Mouse (Mus musculus) cerebellum, adult 18-20 months (tissue): ENCODE measurements at regions not wholly inside any gene's neighbourhood (a gene's known extent, or its start where the extent isn't known, plus 50 kb on each side); places are given as distances from the start of the nearest gene placed in this dataset.

Experiments
- DNase-seq, 2 experiments: peaks; one replicate each; pipeline ENCODE4 v3.0.0; 2021

DNA sequence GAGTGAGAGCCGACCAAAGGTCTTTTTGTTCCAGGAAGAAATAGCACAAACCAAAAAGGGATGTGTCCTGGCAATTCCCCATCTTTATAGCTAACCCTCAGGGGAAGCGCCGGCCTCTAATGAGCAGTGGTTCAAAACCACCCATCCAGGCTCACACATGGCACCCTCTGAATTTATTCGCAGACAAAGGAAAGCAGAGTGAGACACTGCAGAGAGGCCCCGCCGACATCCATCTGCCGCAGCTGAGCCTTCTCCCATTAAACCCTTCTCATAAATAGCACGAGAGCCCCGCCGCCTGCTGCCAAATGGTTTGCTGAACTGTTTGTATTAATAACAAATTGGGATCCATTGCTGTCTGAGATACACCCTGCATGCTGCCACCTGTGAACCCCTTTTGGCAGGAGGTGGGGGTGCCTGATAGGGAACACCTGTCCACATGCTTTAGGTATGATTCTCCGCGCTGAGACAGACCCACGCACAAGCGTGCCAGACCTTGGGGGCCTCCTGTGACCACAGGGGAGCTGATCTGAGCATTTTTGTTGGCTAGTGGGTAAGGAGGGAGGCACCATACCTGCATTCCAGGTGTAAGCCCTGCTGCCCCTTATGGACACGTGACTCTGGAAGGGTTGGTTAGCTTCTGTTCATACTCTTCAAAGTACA lies 422.6 kb upstream of the Castor2 start:
- peak; percentile 27 to 40 for DNase-seq

- no peak for DNase-seq
Observed at GRCm38 (mm10) chr5:133675636-133676035, 423.9 kb upstream of the Castor2 start.

DNA sequence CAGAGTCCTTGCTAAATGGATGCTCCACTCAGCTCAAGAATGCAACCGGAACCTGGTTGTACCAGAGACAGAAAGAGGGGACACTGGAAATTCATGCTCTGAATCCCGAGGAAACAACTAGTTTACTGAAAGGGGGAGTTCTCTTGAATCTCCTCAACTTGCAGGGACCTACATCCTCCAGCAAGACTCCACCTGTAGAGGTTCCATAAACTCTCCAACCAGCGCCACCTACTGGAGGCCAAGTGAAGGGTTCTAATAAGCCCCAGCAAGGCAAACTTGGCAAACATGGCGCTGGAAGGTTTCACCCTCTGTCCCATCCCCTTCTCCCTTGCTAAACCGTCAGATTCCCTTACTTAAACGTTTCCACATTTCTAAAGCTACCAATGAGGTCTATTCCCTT lies 433.0 kb upstream of the Castor2 start:
- DNase-seq, result peak; percentile 70 to 78

DNA sequence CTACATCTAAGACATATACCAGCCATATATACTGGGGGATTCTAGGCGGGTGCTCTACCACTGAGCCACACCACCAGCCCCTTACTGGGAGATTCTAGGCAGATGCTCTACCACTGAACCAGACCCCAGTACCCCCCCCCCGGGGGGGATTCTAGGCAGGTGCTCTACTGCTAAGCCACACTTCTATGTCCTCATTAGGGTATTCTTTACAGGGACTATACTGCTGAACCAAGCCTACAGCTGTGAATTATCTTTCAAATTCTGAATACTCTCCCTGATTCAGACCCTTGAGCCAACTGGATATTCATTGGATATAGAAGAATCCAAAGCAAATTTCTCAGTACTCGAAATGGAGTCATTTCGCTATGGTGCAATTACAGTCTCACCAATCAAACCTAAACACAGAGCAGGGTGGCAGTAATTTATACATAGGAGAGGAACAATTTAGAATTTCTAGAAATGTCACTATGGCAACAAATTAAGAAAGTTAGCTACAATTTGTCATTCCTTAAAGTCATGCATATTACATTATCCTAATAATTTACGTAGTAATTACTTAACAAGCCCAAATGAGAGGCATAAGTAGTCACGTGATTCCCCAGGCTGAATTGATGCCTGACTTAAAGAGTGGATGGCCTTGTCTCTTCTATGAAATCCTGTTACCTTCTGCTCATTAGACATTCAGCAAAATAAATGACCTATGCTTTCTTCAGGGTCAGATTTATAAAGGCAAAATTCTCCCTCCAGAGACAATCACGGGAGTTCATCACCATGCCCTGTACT lies 436.8 kb upstream of the Castor2 start:
- no peak for DNase-seq

GRCm38 (mm10) chr5:133660351-133660750 lies 439.2 kb upstream of the Castor2 start:
- DNase-seq, result no peak

DNA sequence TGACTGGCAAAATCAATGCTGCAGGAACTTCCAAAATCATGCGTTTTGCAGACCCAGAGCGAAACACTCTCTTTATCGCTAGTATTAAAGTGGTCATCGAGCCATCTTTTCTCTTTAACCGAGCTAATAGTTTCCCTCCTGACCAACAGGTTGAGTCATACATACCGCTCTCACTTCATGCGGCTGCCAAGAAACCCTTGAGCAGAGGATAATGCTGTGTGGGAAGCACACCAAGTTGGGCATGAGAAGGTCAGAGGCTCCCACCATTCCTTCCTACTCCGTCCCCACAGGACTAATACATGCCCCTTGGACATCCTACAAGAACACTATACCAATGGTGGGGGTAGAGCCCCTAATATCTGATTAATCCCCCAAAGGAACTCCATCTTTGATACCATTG lies 442.7 kb upstream of the Castor2 start:
- DNase-seq, result no peak

GRCm38 (mm10) chr5:133653431-133653830 lies 446.1 kb upstream of the Castor2 start:
- DNase-seq, result no peak

DNA sequence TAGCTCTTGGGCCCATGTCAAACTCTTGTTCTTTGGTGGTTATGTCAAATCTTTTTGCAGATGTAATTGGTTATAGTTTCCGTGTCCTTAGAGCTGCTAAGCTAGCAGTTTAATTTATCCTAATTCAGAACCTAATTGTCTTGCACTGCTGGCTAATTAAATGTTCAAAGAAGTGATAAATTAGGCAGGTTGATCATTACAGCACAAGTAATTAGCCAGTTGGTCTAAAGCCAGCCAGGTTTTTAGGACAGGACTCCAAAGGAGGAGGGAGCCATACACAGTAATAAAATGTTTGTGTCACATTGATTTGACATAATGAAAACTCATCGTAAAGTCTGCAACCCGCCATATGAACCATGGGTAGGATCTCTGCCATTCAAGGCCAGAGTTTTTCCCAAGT lies 449.3 kb upstream of the Castor2 start:
- peak in 1 of 2 experiments; percentile 6 for DNase-seq

DNA sequence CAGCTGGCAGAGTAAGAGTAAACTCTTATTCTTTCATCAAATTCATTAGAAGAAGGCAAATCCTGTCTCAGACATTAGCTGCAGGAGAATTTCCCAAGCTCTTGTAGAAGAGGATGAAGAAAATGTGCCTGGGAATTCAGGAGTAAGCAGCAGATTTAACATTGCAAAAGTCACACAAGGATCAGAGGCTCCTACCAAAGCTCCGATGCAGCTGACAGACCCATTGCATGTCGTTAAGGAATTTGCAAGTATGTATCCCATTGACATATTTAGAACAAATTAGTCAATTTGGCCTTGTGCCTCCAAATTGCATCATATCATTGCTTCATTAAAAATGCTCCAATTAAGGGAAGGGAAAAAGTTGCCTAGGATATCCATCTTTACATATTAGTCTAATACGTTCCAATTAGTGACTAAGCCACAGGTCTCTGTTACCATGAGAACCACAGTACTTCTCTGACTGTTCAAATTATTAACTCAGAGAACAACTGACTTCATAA lies 453.8 kb upstream of the Castor2 start:
- DNase-seq, result no peak

- no peak for DNase-seq
Observed at GRCm38 (mm10) chr5:133643326-133643725, 456.2 kb upstream of the Castor2 start.

- no peak for DNase-seq
Observed at GRCm38 (mm10) chr5:133634481-133634880, 465.0 kb upstream of the Castor2 start.

DNA sequence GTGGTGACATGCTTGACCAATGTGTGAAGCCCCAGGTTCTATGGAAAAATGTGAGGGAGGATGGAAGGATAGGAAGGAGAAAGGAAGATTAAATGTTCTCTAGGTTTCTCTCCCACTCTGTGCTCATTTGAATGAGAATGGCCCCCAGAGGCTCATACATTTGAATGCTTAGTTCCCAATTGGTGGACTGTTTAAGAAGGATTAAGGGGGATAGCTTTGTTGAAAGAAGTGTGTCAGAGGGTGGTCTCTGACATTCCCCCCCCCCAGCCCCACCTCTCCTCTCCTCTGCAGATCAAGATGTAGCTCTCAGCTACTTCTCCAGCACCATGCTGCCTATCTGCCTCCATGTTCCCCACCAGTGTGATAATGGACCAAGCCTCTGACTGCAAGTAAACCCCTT lies 467.7 kb upstream of the Castor2 start:
- no peak for DNase-seq

- DNase-seq, result no peak
Observed at GRCm38 (mm10) chr5:133619347-133619746, 480.2 kb upstream of the Castor2 start.

- DNase-seq, result no peak
Observed at GRCm38 (mm10) chr5:133601241-133601739, 498.2 kb upstream of the Castor2 start.

DNA sequence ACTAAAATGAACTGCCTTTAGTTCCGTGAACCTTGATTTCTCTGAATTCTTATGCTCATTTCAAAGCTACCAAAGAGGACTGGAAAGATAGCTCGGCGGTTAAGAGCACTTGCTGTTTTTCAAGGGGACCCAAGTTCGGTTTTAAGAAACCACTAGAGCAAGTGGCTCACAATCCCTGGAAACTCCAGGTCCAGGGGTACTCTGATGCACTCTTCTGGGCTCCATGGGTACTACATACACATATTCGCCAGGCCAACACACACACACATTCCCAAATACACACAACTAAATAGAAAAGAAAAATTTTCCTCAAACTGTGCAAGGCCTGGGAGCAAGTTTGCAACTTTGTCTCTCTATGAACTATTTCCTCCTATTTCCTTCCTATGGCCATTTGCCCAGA lies 498.9 kb upstream of the Castor2 start:
- no peak for DNase-seq

DNA sequence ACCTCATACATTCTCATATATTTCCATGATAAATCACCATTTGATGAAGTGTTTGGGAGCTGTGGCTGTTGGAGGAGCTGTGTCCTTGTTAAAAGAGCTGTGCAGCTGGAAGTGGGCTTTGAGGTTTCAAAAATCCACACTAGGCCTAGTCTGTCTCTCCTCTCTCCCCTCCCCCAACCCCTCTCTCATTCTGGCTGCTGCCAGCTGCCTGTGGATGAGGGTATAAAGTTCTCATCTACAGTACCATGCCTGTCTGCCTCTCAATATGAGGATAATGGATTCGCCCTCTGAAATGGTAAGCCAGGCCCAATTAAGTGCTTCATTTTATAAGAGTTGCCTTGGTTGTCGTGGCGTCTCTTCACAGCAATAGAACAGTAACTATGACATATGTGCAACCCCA lies 501.4 kb upstream of the Castor2 start:
- no peak for DNase-seq

- DNase-seq, result no peak
Observed at GRCm38 (mm10) chr5:133586492-133586891, 513.0 kb upstream of the Castor2 start.

DNA sequence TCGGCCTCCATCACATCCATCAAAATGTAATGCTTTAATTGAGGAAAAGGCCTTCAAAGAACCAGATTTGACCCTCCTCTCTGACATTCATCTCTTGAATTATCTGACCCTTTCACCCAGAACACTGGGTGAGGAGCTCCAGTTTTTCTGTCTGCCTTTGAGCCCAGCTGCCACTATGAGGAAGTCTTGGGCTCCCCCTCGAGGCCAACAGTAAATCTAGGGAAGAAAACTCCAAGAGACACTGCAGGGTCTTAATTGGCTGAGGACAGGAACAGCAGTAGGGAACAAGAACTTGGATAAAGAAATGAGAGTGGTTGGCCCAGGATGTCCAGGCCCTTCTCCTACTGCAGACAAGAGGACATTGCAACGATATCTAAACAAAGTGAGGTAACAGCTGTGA lies 514.3 kb upstream of the Castor2 start:
- DNase-seq, result peak; percentile 62 to 63

- DNase-seq, result no peak
Observed at GRCm38 (mm10) chr5:133576595-133576994, 522.9 kb upstream of the Castor2 start.

DNA sequence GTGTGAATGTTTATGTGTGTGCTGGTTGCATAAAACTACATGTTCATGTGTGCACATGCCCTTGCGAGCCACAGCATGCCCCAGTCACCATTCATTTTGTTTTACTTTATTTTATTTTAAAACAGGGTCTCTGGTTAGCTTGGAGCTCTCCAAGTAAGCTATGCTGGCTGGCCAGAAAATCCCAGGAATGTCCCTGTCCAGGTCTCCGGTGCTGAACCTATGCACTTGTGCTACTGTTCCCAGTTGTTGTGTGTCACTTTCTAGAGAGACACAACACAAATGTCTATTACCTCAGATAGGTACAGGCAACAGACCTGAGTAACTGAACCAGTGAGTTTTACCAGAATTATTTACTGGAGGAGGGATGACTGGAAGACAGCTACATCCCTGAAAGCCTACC lies 530.4 kb upstream of the Castor2 start:
- DNase-seq, result no peak

DNA sequence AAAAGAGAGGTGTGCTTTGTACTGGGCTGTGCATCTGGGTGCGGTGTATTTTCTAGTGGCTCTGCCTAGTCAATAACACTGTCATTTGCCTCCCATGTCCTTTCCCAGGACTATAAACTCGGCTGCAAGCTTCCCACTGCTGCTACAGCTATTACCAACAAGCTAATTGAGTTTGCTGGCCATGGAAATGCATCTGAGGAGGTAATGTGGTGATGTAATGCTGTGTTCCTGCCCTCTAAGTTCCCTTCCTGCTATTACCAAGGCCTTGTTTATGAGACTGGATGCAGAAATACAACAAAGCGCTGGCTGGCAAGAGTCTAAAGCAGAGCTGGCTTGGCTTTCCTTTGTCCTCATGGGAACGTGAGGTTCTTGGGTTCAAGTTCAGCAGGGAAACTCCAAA lies 533.0 kb upstream of the Castor2 start:
- DNase-seq, result no peak

DNA sequence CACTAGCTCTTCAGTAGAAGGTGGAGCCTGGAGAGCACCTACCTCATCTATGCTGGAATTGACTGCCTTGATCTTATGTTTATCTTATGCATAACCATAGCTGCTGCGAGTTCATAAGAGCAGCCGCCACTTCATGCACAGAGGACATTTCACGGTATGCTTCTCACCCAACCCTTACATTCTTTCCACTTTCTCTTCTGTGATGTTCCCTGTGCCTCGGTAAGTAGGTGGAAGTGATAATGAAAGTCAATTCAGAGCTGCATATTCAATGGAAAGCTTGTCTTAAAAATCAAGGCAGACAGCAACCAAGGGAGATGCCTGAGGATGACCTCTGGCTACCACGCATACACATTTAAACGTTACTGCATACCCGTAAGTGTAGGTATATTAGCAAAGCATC lies 548.9 kb upstream of the Castor2 start:
- DNase-seq, result no peak

GRCm38 (mm10) chr5:133542217-133542616 lies 557.3 kb upstream of the Castor2 start:
- DNase-seq, result no peak

DNA sequence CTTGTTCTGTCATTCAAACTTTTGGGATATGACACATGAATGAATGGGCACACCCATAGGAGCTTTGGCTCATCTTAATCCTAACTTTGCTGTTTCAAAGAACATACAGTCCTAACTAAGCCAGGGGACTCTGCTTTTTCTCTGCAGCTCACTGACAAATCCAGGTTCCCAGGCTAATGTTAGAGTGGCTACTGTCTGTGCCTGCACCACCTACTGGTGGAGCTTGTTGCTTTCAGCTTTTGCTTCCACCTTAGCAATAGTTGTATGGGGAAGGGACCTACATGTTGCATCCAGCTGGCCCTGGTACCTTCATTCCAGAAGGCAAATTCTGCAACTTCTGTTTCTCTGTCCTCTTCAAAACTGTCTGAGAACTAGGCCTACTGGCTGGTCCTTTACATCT lies 566.8 kb upstream of the Castor2 start:
- DNase-seq, result no peak
